Mouse (Mus musculus) limb, embryonic 14.5 days (tissue): ENCODE data around the gene Scfd2. TPM values are rescaled to one million over a fixed set of nuclear protein-coding genes. Genes with fewer than 3 reads are reported as not detected.

Experiments
- ATAC-seq: fragments of 200-750 bp; cut with Nextera tagmentation; 2 replicates; pipeline ENCODE4 v1.8.0; 2017; ENCODE audit warnings: low read depth, moderate number of reproducible peaks, moderate TSS enrichment; ENCODE audit not compliant: low FRiP score
- DNase-seq: peaks from one replicate; pipeline ENCODE4 v3.0.0-alpha.2; 2015; ENCODE audit warnings: low spot score
- H3K27ac ChIP-seq: fragments of 300-500 bp; sonication (generic); replicated peaks from 2 replicates; pipeline ENCODE4 v1.5.1; 2014; ENCODE audit warnings: low read depth, mild to moderate bottlenecking, low read length, moderate library complexity, mixed read lengths
- H3K27me3 ChIP-seq: fragments of 300-500 bp; sonication (generic); 2 replicates; pipeline ENCODE4 v1.6.1; 2014; ENCODE audit warnings: low read length, mixed read lengths; ENCODE audit not compliant: control insufficient read depth, insufficient read depth
- H3K36me3 ChIP-seq: fragments of 300-500 bp; sonication (generic); 2 replicates; pipeline ENCODE4 v1.6.1; 2014; ENCODE audit warnings: mild to moderate bottlenecking, low read length, moderate library complexity, mixed read lengths; ENCODE audit not compliant: control insufficient read depth, insufficient read depth
- H3K4me1 ChIP-seq: fragments of 300-500 bp; sonication (generic); 2 replicates; pipeline ENCODE4 v1.6.1; 2014; ENCODE audit warnings: antibody characterized with exemption, low read length, mixed read lengths; ENCODE audit not compliant: control insufficient read depth, insufficient read depth
- H3K4me2 ChIP-seq: fragments of 300-500 bp; sonication (generic); replicated peaks from 2 replicates; pipeline ENCODE4 v1.6.1; 2014; ENCODE audit warnings: low read depth, mild to moderate bottlenecking, low read length, moderate library complexity; ENCODE audit not compliant: severe bottlenecking
- H3K4me3 ChIP-seq: fragments of 300-500 bp; sonication (generic); replicated peaks from 2 replicates; pipeline ENCODE4 v1.5.1; 2014; ENCODE audit warnings: low read length
- H3K9ac ChIP-seq: fragments of 300-500 bp; sonication (generic); 2 replicates; pipeline ENCODE4 v1.6.1; 2014; ENCODE audit warnings: mild to moderate bottlenecking, low read depth, low read length, moderate library complexity; ENCODE audit not compliant: severe bottlenecking
- H3K9me3 ChIP-seq: fragments of 300-500 bp; sonication (generic); 2 replicates; pipeline ENCODE4 v1.6.1; 2016; ENCODE audit warnings: low read length; ENCODE audit not compliant: control insufficient read depth
- POLR2A ChIP-seq: fragments of 200-500 bp; IDR thresholded peaks from 2 replicates; pipeline ENCODE4 v1.8.0; 2012; ENCODE audit warnings: inconsistent platforms, mild to moderate bottlenecking, moderate library complexity, borderline replicate concordance; ENCODE audit not compliant: insufficient read depth, insufficient read length; ENCODE audit errors: extremely low read depth
- WGBS: fragments of 180-500 bp; shearing (Covaris S2); extraction: QIAGEN DNeasy Blood & Tissue Kit; methylation state at CpG from one replicate; pipeline ENCODE4 v1.1.7; 2014; 5-methylcytosine and 5-hydroxymethylcytosine counted together
- polyA plus RNA-seq, 2 experiments: library from polyadenylated mRNA; depleted of rRNA in 1 of 2; stranded (reverse) in 1 of 2; unstranded in 1 of 2; fragments of >200 nt; fragmentation: Nextera tagmentation in 1 of 2; extraction: Ambion mirVana in 1 of 2; gene quantifications; 2 replicates each; pipeline versions ENCODE4 v1.2.1 to v1.2.3; 2012 to 2014

Gene Scfd2
- polyA plus RNA-seq, 2 experiments, result 9.6 to 16.2 TPM

DNA sequence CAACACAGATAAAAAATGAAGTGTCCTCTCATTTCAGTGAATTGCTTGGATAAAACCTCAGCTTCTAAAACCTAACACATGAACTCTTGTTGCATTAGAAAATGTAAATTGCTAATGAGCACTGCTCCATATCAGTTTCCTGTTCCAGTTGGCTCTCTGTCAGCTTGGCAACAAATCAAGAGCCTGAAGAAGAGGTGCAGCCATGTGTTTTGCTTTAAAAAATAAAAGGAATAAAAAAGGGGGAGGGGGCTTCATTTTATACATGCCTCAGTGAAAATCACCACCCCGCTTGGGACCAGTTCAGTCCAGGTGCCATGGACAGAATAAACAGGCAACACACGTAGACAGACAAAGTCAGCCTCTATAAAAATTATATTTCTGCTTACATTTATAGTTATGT lies 142.7 kb downstream of the Scfd2 start:
- DNase-seq (peak; percentile 79), ATAC-seq (peak; percentile 34)
- no peaks in the 10 kb centered on the region for H3K27me3 ChIP-seq
- no peaks in the 10 kb centered on the region for H3K9me3 ChIP-seq
- H3K36me3 ChIP-seq, result no peaks in the 10 kb centered on the region
- H3K4me3 ChIP-seq, result no peak overlapping the region
- no peak overlapping the region for H3K4me2 ChIP-seq
- peak overlapping the region; percentile 79 for H3K27ac ChIP-seq
- peaks cover 44% of the 10 kb centered on the region for H3K4me1 ChIP-seq
- TF ChIP-seq POLR2A, result no peak
- no peak overlapping the region for H3K9ac ChIP-seq
- 9% methylated on average over 2 of the region's 2 CpGs for WGBS

DNA sequence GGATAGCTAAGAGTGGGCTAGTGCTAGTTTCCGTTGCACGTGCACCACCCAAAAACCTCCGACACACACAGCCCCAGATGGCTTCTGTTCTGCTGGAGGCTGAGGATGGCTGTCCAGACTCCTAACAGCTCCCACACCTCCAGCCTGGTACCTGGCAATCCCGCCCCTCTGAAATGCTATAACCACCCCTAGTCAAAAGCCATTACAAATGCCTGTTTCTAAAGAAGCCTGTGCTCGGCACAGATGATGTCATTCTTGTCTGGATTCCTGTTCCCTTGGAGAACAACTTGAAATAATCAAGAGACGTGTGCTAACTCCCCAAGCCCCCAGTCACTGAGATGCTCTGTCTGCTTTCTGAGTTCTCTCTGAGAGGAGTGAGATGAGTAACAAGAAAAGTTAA lies 143.5 kb downstream of the Scfd2 start:
- whole genome bisulfite sequencing, result 21% methylated on average over 6 of the region's 6 CpGs
- TF ChIP-seq POLR2A, result no peak
- H3K4me1 ChIP-seq, result peaks cover 44% of the 10 kb centered on the region

GRCm38 (mm10) chr5:74387143-74387886 lies 144.2 kb downstream of the Scfd2 start:
- H3K27me3 ChIP-seq, result no peaks in the 10 kb centered on the region
- no peak overlapping the region for H3K4me2 ChIP-seq
- H3K9me3 ChIP-seq, result no peaks in the 10 kb centered on the region
- H3K4me1 ChIP-seq, result peaks cover 38% of the 10 kb centered on the region
- peak; percentile 60 for DNase-seq
- H3K27ac ChIP-seq, result peak overlapping the region; percentile 79
- peak; percentile 32; the same call in 1 of the 2 replicates for ATAC-seq
- no peak overlapping the region for H3K9ac ChIP-seq
- 11% methylated on average over 1 of the region's 1 CpGs for WGBS
- TF ChIP-seq POLR2A, result no peak
- no peak overlapping the region for H3K4me3 ChIP-seq
- H3K36me3 ChIP-seq, result no peaks in the 10 kb centered on the region

More for the DNA sequence above, 143.5 kb downstream of the Scfd2 start:
- no peaks in the 10 kb centered on the region for H3K27me3 ChIP-seq
- peak; percentile 69 for ATAC-seq
- peak; percentile 69 for DNase-seq
- no peaks in the 10 kb centered on the region for H3K36me3 ChIP-seq
- no peak overlapping the region for H3K4me3 ChIP-seq
- no peaks in the 10 kb centered on the region for H3K9me3 ChIP-seq
- H3K27ac ChIP-seq, result peak overlapping the region; percentile 79
- H3K4me2 ChIP-seq, result peak overlapping the region; percentile 26
- peak overlapping the region; percentile 21; the same call in 1 of the 2 replicates for H3K9ac ChIP-seq

DNA sequence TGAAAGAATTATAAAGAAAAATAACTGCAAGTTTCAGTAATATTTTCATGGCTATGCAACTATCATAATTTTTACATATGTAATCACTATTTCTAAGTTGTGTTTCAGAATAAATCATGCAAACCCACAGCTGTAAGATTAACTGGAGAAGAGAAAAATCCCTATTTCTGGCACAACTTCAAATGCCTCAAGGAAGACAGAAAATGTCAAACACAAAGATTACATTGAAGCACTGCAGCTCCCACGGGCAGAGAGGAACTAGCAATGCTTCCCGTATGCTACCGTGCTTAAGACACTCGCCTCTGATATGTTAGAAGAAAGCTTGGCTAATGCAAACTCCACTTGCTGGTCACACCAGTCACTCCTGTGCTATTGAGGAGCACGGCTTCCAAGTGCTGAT lies 151.5 kb downstream of the Scfd2 start:
- Histone ChIP-seq H3K9me3 (no peaks in the 10 kb centered on the region), H3K27ac (no peak overlapping the region), H3K4me3 (no peak overlapping the region), H3K4me1 (no peaks in the 10 kb centered on the region), H3K9ac (no peak overlapping the region), H3K27me3 (no peaks in the 10 kb centered on the region), H3K4me2 (no peak overlapping the region), H3K36me3 (no peaks in the 10 kb centered on the region)
- TF ChIP-seq POLR2A, result no peak
- DNase-seq (no peak), ATAC-seq (no peak)
- WGBS, result 71% methylated on average over 5 of the region's 5 CpGs

DNA sequence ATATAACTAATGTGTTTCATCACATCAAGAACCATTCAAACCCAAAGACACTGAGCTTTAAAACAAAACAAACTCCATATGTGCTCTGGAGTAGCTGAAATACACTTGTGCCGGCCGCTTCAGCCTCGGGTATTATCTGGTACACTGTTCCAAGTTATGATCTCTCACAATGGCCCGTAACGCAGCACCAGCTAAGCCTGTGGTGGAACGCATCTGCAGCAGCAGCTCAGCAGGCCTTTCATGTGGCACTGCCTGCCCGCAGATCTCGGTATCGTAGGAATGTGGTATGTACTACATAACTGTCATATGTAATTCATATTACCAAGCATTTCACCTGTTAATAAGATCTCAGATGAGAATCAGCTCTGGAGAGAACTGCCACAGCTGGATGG lies 164.9 kb downstream of the Scfd2 start:
- Histone ChIP-seq H3K9ac (no peak overlapping the region), H3K4me1 (peaks cover 11% of the 10 kb centered on the region), H3K9me3 (no peaks in the 10 kb centered on the region), H3K27me3 (no peaks in the 10 kb centered on the region), H3K4me3 (no peak overlapping the region), H3K4me2 (no peak overlapping the region), H3K36me3 (no peaks in the 10 kb centered on the region), H3K27ac (no peak overlapping the region)
- ATAC-seq, result no peak
- TF ChIP-seq POLR2A, result no peak
- no peak for DNase-seq
- 49% methylated on average over 9 of the region's 9 CpGs for WGBS
